Mouse (Mus musculus): ENCODE measurements around the gene Uox. TPM values are rescaled to one million over a fixed set of nuclear protein-coding genes. Genes with fewer than 3 reads are reported as not detected.

The Uox gene
- total RNA-seq, 2 experiments from 2014 or later, result not detected

DNA sequence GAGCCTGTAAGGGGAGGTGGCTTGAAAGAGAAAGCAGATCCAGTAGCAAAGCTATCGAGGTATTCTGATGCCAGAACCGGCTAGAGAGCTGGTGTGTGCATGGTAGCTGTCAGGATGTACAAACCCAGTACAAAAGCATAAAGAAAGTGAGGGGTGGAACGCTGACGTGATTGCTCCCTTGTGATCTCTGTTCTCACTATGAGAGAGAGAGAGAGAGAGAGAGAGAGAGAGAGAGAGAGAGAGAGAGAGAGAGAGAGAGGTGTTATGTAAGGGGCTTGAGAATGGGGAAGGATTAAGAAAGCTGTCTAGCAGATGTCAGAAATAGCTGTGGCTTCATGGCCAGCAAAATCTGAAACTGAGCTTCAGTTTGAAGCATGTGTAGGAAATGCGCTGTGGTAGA is 13.7 kb downstream of the Uox start:
- no peak for DNase-seq

DNA sequence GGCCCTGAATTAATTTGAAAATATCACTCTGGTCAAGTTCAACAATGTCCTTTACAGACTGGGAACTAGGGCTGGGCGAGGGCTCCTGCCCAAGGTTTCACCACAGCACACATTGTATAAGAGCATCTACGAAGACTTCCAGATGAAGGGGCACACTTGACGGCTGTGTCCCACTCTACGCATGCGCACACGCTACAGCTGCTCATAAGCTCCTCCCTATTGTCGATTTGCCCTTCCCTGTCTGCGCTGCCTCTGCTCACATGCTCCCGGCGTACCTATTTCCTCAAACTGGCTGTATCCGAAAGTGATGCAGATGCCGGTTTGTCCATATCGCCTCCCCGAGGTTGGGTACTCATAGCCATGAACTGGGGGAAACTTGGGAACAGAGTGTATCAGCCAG is 16.4 kb downstream of the Uox start:
- DNase-seq, result no peak

DNA sequence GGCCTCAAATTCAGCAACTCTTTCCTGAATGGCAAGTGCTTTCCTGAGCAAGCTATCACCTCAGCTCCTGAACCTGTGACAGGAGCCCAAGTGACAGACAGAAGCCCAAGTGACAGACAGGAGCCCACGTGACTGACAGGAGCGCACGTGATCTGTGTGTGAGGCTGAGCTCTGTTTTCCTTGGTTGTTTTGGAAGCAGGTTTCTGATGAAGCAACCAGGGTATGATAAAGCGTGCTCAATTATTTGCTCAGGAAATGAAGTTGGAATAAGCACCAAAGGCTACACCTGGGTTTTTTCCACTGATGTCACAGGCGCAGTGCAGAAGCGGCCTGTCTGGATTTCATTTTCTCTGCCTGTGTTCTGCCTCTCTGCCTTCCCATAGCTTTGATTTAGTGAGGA is 19.3 kb downstream of the Uox start:
- DNase-seq, result no peak

DNA sequence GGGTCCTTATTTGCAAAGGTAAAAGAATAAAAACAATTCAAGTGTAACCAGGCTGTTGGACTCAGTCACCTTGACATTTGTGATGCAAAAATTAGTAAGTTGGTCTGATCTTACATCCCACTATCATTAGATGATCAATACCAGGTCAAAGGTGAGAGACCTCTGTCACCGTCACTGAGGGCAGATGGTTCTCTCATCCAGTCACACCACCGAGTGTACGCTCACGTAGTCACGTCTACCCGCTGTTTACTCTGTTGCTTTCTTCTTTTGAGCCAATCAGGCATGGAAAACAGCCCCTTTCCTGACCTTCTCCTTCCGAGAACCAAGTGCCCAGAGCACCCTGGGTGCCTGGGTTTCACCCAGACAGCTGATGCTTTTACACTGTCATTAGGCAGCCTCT is 20.9 kb downstream of the Uox start:
- no peak for DNase-seq

DNA sequence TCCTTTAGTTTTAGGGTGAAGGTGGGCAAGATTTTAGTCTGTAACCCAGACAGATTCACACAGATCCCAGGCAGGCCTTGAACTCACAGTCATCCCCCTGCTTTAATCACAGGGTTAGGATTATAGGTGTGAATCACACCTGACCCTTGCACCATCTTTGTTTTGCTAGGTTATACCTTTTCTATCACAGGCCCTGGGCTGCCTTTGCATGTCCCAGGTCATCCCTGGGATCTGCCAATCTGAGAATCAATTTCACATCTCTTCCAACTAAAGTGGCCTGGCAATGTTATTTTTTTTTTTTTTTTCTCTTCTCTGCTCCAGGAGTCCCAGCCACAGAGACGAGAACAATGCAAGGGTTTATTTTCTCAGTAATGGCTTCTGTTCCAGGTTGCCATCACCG is 21.4 kb downstream of the Uox start:
- DNase-seq, result no peak

DNA sequence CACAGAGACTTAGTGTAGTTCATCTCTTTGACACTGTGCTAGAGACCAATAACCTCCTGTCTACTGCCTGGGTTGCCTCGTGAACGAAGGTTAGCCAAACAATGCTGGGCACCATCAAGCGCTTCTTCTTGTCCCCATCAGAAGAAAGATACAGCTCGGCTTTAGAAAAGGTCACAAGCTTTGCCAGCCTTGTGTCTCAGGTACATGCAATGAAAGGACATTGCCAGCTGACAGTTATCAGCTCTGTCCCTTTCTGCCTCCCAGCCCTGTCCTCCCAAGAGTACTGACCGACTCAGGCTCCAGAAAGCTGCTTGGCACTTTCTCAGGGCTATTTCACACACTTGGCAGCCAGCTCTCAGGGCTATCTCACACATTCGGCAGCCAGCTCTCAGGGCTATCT is 25.2 kb downstream of the Uox start:
- DNase-seq, result no peak

DNA sequence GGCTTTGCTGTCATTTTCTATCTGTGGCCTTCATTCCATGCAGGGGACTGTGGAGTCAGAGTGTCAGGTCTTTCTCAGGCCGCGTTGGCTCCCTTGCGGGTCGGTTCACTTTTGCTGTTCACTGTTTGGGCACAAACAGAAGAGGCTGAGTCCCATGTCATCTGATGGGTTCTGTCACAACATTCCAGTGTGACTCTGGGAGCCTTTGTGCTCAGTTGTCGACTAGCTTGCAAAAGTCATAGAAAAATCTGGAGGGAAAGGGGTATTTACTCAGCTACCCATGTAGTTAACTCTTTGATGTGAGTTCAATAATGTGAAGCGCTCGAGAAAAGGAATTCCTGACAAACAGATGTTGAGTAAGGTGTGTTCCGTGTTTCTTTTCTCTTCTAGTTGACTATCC is 26.2 kb downstream of the Uox start:
- DNase-seq, result no peak

DNA sequence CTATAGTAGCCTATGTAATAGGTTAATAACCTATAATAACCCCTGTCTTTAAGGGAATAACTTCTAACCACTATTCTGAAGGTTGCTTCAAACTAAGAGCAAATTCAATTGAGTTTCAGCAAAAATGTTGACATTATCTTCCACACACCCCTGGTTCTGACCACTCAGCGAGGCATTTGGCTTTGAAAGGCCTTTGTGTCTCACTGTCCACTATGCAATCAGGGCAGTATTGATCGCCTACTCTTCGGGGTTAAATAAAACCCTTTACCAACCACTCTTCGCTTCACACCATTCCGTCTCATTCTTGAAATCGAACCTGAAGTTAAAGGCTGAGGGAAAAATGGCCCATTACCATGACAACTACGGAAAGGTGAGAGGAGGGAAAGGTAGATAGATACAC is 26.6 kb downstream of the Uox start:
- no peak for DNase-seq

DNA sequence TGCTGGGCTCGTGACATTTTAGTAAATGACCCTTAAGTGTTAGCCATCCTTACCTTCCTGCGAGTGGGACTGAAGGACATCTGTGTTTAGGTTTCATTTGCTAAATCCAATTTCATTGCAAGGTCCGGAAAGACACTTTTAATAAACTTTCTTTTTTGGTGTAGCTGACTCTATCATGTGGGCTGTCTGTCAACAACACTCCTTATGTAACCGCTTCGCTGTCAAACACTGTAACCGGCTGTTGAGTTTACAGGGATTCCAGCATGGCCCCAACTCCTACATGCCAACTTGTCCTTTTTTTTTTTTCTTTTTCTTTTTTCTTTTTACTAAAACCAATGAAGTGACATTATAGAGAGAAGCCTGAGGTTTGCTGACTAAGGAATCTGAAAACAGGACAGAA is 28.2 kb downstream of the Uox start:
- no peak for DNase-seq

DNA sequence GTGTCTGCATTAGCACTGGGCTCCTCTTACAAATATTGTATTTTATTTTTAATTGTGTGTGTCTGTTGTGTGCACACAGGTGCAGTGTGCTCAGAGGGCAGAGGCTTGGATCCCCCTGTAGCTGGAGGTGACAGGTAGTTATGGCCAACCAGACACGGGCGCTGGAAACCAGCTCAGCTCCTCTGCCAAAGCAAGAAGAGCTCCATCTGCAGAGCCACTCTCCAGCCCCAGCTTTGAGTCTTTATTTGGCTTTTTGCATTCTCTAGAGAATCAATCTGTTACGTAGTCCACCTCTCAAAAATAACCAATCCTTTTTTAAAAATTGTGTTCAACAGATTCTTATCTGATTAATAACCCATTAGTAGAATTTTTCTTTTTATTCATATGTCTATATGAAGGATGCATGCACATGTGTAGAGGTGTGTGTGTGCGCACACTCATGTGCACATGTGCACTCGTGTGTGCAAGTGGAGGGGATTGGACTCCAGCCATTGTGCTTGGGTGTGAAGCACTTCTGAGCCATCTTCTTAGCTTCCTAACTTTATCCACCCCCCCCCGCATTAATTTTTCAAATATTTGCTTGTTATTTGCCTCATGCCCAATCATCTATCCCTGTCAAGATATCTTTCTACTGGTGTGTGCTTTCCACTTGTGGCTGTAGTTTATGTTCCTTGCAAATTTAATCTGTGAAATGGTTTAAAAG is 29.1 kb downstream of the Uox start:
- no peak for DNase-seq

DNA sequence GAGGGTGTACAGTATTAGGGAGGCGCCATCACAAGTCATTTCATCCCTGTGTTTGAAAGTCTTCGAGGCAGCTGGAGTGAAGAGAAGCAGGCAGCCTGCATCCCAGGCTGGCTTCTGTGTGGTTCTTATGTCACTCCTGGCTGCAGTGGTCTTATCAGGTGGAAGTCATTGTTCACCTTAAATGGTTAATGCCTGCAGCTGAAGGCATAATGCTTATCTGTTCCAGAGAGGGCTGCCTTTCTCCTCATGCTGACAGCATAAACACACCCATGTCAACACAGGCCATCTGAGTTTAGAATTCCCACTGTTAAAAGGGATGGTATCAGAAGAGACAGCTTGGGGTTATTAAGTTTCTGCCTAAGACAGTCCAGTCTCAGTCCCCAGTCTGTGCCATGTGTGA is 31.0 kb downstream of the Uox start:
- DNase-seq, result no peak

DNA sequence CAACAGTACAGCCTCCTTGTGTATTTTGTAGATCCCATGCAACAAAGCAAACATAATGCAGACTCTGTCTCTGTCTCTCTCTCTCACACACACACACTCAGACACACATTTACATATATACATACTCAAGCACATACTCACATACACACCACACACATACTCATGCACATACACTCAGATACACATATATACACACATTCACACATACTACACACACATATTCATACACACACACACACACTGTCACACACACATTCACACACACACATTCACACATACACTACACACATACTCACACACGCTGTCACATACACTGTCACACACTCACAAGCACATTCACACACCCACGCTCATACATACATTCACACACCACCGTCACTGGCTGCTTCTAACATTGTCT is 32.3 kb downstream of the Uox start:
- no peak for DNase-seq

DNA sequence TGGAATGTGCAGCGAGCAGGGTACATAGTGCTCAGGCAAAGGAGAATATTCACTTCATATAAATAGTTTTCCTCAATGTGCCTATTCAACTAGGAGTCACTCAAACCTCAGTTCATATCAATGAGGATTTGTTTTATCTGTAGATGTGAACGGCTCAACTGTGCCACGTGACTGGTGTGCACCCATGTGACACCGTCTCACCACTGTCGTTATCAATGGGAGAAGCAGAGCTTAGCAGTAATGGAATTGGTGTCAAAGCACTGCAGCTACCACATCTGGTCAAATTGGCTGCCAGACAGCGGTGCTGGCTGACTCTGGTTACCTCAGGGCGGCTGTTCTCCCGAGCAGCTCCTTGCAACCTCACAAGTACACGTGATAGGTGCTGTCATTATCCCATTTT is 34.4 kb downstream of the Uox start:
- DNase-seq, result no peak

DNA sequence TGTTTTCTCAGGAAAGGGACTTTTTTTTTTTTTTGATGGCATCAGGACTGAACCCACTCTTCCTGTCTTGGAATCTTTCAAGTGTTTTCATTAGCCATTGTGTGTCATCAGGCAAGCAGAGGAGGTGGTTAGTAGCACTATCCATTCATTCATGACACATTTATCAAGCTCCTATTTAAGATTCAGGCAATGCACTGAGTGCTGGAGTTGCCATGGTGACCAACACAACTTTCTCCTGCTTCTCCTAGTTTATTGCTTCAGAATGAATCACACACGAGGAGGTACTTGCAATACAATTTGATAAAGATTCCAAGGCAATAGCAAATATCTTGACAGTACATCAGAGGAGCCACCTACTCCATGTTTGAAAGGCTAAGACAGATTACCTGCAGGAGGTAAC is 37.1 kb downstream of the Uox start:
- DNase-seq, result no peak

DNA sequence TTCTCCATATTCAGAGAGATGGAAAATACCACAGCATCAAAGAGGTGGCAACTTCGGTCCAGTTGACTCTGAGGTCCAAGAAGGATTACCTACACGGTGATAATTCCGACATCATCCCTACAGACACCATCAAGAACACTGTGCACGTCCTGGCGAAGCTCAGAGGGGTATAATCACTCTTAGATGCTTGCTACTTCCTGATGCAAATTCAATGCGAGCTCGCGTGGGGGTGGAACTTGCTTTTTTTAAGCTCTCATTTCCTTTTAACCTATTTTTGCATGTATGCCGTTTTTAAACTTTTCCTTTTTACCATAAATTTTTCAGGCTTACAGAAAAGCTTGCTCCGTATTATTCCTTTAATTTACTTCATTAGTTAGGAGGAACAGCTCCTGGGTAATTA is 40.1 kb downstream of the Uox start:
- DNase-seq, result no peak

DNA sequence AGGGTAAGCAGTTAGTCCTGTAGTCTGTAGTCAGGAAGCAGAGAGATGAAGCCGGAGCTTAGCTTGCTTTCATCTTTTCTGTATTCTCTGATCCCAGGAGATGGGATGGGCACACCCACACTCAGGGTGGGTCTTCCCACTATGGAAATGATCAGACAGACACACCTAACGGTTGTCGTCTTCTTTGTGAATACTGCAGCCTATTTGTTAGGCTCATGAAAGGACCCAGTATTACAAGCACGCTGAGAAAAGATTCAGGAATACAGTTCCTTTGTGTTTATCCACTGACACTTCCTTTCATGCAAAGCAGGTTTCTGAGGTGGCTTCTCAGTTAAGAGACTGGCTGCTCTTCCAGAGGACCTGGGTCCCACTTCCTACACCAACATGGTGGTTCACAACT is 41.0 kb downstream of the Uox start:
- no peak for DNase-seq

DNA sequence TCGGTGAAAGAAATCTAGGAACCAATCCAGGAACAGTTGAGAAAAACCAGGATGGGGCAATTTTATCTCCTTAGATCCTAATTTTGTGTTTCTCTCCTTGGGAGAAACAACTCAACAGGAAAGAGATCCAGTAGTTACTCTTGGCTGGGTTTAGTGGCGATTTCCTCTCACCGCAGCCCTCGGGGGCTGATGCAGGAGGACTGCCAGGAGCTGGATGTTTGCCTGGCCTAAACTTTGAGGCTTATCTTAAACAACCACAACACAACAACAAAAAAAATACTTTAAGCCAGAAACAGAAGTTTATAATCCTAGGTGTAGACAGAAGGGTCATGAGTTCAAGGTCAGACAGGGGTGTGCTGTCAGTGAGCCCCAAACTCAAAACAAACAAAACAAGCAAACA is 41.6 kb downstream of the Uox start:
- peak; percentile 31 for DNase-seq

DNA sequence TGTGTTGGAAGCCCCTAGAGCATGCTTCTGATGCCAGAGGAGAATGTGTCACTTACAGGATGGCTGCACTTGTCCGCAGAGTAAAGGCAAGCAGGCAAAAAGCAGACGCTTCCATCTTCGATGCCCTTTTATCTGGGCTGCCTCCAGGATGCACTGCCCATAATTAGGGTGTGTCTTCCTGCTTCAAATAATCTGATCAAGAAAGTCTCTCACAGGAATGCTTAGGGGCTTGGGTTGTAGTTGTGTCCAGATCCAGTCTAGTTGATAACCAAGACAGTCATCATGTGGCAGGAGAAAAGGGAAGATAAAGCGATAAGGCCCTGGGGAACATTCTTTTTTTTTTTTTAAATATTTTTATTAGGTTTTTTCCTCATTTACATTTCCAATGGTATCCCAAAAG is 45.3 kb downstream of the Uox start, which contains the start of gene Dnase2b:
Gene Dnase2b (minus strand): TSS at position 101 of the 400 bp plus-strand sequence.
- DNase-seq, result no peak

DNA sequence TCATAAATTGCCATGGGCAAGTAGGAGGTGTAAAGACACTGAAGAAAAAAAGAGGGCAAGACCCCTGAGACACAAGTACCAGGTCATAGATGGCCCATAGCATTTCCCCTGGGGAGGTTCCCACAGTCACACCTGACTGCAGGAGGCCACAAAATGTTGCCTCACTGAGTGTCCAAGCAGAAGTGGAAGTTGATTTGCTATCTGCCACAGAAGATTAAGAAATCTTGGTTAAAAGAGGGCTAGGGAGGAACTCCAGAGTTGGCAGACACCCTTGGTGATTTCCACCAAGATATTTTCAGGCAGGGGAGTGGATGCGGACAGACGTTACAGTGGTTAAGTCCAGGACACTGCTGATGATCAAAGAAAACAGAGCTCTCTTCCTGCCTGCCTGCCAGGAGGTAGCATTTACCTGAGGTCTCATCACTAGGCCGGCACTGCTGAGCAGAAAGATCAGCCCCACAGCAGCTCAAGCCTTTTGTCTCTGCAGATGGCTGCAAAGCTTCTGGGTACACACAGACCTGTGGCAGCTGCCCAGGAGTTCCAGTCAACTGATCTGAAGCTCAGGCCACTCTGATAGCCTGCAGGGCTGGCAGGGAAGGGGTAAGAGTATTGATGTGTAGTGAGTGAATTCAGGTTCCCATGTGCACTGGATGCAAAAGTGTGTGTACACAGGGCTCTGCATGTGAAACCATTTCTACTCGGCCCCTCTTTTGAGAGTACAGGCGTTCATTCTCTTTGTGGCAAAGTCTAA is 46.5 kb downstream of the Uox start:
- no peak for DNase-seq

DNA sequence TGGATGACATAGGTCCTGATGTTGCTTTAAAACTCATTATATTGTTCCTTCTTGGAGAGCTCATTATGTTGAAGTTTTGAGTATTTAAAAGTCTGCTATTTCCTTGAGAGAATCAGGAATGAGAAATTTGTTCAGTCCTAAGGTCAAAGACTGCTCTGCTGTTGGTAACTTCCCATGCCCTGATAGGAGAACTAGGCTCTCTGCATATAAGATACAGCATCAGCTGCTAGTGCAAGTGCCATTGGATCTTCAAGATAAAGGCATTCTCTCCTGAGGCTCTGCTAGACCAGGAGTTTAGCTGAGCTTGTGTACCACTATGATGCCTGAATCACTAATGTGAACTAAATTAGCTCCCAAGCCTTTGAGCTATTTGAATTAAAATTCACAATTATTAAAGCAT is 47.7 kb downstream of the Uox start:
- no peak for DNase-seq

DNA sequence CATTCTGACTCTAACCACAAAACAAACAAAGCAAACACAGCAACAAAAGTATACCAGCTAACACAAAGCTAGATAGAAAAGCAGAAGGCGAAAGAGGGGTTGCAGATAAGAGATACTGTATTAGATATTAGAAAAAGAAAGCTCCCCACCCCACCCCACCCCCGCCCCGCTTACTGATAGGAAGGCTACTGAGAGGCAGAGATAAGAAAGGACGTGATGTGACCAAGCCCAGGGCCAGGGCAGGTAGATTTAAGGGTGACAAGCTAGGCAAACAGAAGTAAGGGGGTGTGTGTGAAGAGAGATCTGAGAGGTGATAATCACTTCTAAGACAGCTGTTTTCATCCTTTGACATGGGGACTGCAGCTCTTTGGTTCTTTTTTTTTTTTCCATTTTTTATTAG is 48.1 kb downstream of the Uox start:
- DNase-seq, result no peak

DNA sequence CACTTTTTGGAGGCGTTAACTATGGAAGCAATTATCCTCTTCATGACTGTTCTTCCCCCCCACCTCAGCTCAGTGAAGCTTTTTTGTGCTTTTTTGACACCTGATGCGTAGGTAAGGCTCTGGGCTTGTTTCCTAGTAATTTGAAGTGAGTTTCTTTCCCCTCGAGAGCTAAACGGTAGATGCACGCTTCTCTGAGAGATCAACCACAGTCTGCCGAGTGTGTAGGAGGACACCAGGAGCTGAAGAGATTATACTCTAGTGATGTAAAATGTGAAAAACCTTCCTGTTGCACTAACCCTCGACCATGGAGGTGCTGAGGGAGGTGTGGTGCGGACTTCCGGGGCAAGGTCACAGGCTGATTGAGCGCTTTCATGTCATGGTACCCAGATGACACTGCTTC is 49.9 kb downstream of the Uox start:
- no peak for DNase-seq

DNA sequence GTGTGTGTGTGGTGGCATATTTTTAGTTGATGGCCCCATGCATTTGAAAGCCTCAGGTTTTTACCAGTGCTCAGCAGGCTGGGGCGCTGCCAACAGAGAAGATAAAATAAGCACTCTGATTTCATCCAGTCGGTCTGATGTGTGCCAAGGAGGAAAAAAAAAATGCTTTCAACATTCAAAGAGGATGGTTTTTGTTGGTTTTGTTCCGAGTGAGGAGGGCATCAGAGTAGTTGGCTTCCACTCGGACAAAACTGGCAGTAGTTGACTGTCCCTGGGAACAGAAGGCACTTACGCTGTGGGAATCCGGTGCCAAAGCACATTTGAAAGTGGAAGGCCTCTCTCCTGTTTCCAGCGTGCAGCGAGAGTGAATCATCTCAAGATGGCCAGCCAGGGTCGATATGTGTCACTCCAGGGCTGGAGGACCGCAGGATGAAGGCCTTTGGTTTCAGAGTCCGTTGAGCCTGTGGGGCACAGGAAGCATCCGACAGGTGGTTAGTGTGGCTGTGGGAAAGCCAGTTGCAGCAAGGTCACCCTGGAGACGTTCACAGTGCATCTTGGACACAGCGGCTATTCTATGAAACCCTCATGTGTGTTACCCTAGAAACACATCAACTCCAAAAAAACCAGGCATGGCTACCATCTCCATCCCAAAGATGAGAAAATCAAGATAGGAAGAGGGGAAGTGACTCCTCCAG is 50.5 kb downstream of the Uox start:
- DNase-seq, result peak; percentile 54

DNA sequence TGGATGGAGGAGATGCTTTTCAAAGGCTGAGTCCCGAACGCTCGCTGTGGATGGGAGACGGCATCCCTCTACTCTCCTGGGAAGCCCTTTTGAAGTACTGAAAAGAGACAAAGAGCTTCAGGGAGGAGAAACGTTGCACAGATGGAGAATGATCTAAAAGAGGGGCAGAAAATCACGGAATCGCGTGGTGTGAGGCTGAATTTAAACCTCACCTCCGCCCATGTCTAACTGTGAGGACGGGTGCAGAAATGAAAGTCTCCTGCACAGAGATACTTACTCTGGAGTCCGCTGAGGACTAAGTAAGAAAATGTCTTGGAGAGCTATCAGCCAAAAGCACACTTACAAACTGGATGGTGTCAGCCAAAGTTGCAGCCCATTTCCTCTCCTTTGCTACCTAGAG is 51.7 kb downstream of the Uox start:
- DNase-seq, result no peak

All from heart, postnatal 4 days (tissue).